Mouse (Mus musculus): ENCODE data around the gene Rps6ka5. TPM values are rescaled to one million over a fixed set of nuclear protein-coding genes. Genes with fewer than 3 reads are reported as not detected.

Rps6ka5 gene
- total and polyA plus RNA-seq, 3 experiments, result 0.92 to 3.3 TPM; not detected in 1

DNA sequence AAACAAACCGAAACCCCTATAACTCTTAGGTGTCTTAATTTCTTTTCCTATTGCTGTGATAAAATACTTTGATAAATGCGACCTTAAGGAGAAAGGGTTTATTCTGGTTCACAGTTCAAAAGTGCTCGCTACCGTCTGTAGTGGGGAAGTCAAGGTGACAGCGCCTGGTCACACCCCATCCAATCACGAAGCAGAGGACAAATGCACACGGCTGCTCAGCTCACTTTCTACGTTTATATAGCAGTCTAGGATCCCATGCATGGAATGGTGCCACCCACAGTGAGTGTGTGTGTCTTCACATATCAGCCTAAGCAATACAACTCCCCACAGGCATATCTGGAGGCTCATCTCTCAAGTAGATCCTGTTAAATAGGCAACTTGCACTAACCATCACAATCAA, 88.9 kb downstream of the Rps6ka5 start:
- Histone ChIP-seq H3K4me3 (ENCODE audit: control insufficient read depth in 1 of 2, insufficient read depth in 1 of 2, low read depth in 2 of 2, low read length in 2 of 2) (no peak overlapping the region), H3K79me2 (ENCODE audit: control insufficient read depth, insufficient read depth, low read length, poor library complexity) (no peaks in the 10 kb centered on the region), H3K27ac (ENCODE audit: control insufficient read depth, low read depth, low read length) (no peak overlapping the region), H3K36me3 (ENCODE audit: control insufficient read depth in 1 of 2, insufficient read depth in 2 of 2, low read length in 2 of 2) (peaks cover 0 to 16% of the 10 kb centered on the region in 2 experiments; a peak in 2 of 4 replicates), H3K4me1 (ENCODE audit: control insufficient read depth in 1 of 2, insufficient read depth in 2 of 2, low read length in 2 of 2) (peaks cover 3 to 9% of the 10 kb centered on the region in 2 experiments; a peak in 3 of 4 replicates), H3K27me3 (ENCODE audit: control insufficient read depth in 1 of 2, insufficient read depth in 2 of 2, low read length in 2 of 2) (no peaks in the 10 kb centered on the region), H3K9ac (ENCODE audit: control insufficient read depth, low read depth, low read length, poor library complexity, severe bottlenecking) (no peak overlapping the region), H3K9me3 (replicated peaks; ENCODE audit: insufficient read depth, low read length) (no peaks in the 10 kb centered on the region)
- no peak for DNase-seq (ENCODE audit: low read depth, low spot score)
- TF ChIP-seq CTCF (IDR thresholded peaks at IDR 0.05 in 2 of 3, conservative IDR thresholded peaks at IDR 0.05 in 1 of 3; ENCODE audit: control insufficient read depth in 1 of 3, insufficient read depth in 1 of 3, low read depth in 2 of 3, low read length in 3 of 3, poor library complexity in 1 of 3, severe bottlenecking in 1 of 3) (no peak), TAL1 (IDR thresholded peaks at IDR 0.05; ENCODE audit: low read length) (no peak), ELF1 (IDR thresholded peaks at IDR 0.05; ENCODE audit: low read depth, low read length) (no peak), MAZ (IDR thresholded peaks at IDR 0.05; ENCODE audit: low read depth, low read length) (no peak), MYB (IDR thresholded peaks at IDR 0.05; ENCODE audit: low read depth, low read length) (no peak), MAFK (IDR thresholded peaks at IDR 0.05; ENCODE audit: borderline replicate concordance, low read depth, low read length) (no peak), NRF1 (IDR thresholded peaks at IDR 0.05; ENCODE audit: insufficient read depth, low read depth, low read length, poor library complexity, severe bottlenecking) (no peak), SMC3 (IDR thresholded peaks at IDR 0.05; ENCODE audit: low read depth, low read length) (no peak), EP300 (IDR thresholded peaks at IDR 0.05; ENCODE audit: low read depth in 1 of 2, low read length in 2 of 2) (no peak)

DNA sequence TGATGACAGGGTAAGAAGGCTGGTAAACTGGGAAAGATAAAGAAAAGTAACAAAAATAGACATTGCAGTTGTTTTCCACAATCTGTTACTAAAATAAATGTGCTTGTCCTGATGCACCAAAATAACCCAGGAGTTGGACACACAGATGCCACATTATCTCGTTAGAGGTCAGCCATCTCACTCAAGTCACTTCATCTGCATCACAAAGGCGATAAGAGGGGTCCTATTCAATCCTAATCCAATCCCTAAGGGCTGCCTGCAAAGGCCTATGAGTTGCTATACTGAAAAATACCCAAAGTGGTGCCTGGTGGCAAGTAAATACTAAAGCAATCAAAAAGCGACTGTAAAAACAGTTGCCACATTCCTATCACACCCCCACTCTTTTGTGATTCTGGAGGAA, 90.0 kb downstream of the Rps6ka5 start:
- Histone ChIP-seq H3K79me2 (ENCODE audit: control insufficient read depth, insufficient read depth, low read length, poor library complexity) (no peaks in the 10 kb centered on the region), H3K9me3 (replicated peaks; ENCODE audit: insufficient read depth, low read length) (no peaks in the 10 kb centered on the region), H3K36me3 (ENCODE audit: control insufficient read depth in 1 of 2, insufficient read depth in 2 of 2, low read length in 2 of 2) (peaks cover 0 to 18% of the 10 kb centered on the region in 2 experiments; a peak in 2 of 4 replicates), H3K9ac (ENCODE audit: control insufficient read depth, low read depth, low read length, poor library complexity, severe bottlenecking) (no peak overlapping the region), H3K4me3 (ENCODE audit: control insufficient read depth in 1 of 2, insufficient read depth in 1 of 2, low read depth in 2 of 2, low read length in 2 of 2) (no peak overlapping the region), H3K4me1 (ENCODE audit: control insufficient read depth in 1 of 2, insufficient read depth in 2 of 2, low read length in 2 of 2) (peaks cover 9 to 10% of the 10 kb centered on the region in 2 experiments), H3K27me3 (ENCODE audit: control insufficient read depth in 1 of 2, insufficient read depth in 2 of 2, low read length in 2 of 2) (no peaks in the 10 kb centered on the region), H3K27ac (ENCODE audit: control insufficient read depth, low read depth, low read length) (no peak overlapping the region)
- TF ChIP-seq UBTF (IDR thresholded peaks at IDR 0.05; ENCODE audit: borderline replicate concordance, insufficient read depth, low read depth, low read length) (no peak), MEF2A (IDR thresholded peaks at IDR 0.05; ENCODE audit: extremely low read depth, insufficient replicate concordance, low read depth, low read length, poor library complexity, severe bottlenecking) (no peak), USF1 (IDR thresholded peaks at IDR 0.05; ENCODE audit: low read depth, low read length) (no peak), ZKSCAN1 (IDR thresholded peaks at IDR 0.05; ENCODE audit: low read depth, low read length) (no peak), MYC (IDR thresholded peaks at IDR 0.05; ENCODE audit: low read depth, low read length) (no peak), TAL1 (IDR thresholded peaks at IDR 0.05; ENCODE audit: low read length) (no peak), GABPA (IDR thresholded peaks at IDR 0.05; ENCODE audit: low read depth, low read length) (no peak), SMC3 (IDR thresholded peaks at IDR 0.05; ENCODE audit: low read depth, low read length) (no peak), RAD21 (IDR thresholded peaks at IDR 0.05; ENCODE audit: low read depth, low read length) (no peak)
- no peak for DNase-seq (ENCODE audit: low read depth, low spot score)

All from MEL (cell line).